Mouse (Mus musculus) CH12.LX (cell line): Measurements from ENCODE around the gene Fus.

ENCODE experiments used
- EP300 ChIP-seq: IDR thresholded peaks from 2 replicates; pipeline ENCODE4 v1.6.1; 2011; ENCODE audit warnings: low read length, improper control_type of control experiment
- POLR2A ChIP-seq: IDR thresholded peaks from 2 replicates; pipeline ENCODE4 v1.6.1; 2011; ENCODE audit warnings: low read depth, mild to moderate bottlenecking, improper control_type of control experiment, low read length
- RAD21 ChIP-seq: IDR thresholded peaks from 2 replicates; pipeline ENCODE4 v1.6.1; 2011; ENCODE audit warnings: low read depth, mild to moderate bottlenecking, low read length, improper control_type of control experiment, moderate library complexity

DNA sequence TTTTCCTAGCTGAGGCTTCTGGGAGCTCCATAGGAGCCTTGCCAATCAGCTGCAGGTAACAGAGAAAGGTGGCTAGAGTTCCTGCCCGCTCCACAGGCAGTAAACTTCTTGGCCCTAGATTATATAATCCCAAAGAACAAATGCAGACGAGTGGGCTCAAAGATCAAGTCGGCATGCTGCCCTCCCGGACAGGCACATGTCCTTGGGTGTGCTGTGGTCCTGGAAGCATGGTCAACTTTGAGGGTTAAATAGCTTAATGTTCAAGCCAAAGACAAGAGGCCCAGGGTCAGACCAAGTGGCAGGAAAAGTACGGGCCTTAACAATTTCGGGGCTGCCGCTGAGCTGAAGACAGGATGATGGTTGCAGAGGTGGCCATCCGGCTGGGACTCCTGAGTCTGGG, 41.2 kb upstream of the Fus start:
- TF ChIP-seq RAD21 (no peak), EP300 (no peak), POLR2A (no peak)
